Mouse (Mus musculus) lung, embryonic 16.5 days (tissue): ENCODE measurements around the gene Usp47. TPM values are rescaled to one million over a fixed set of nuclear protein-coding genes. Genes with fewer than 3 reads are reported as not detected.
"Not testable (repeated sequence)": the region's sequence is repeated elsewhere in the genome, so short reads cannot be mapped to it uniquely, and the experiment has no call there.

Source experiments
- ATAC-seq: fragments of 200-750 bp; cut with Nextera tagmentation; 2 replicates; pipeline ENCODE4 v1.8.0; 2017; ENCODE audit warnings: low read depth, mild to moderate bottlenecking, moderate library complexity
- H3K27ac ChIP-seq: fragments of 300-500 bp; sonication (generic); 2 replicates; pipeline ENCODE4 v1.5.1; 2014; ENCODE audit warnings: mild to moderate bottlenecking, control low read depth, low read length
- H3K27me3 ChIP-seq: fragments of 300-500 bp; sonication (generic); 2 replicates; pipeline ENCODE4 v1.6.1; 2014; ENCODE audit warnings: low read depth, low read length, mixed read lengths; ENCODE audit not compliant: control insufficient read depth, insufficient read depth
- H3K36me3 ChIP-seq: fragments of 300-500 bp; sonication (generic); 2 replicates; pipeline ENCODE4 v1.6.1; 2014; ENCODE audit warnings: low read length; ENCODE audit not compliant: control insufficient read depth, insufficient read depth
- H3K4me1 ChIP-seq: fragments of 300-500 bp; sonication (generic); replicated peaks from 2 replicates; pipeline ENCODE4 v1.6.1; 2014; ENCODE audit warnings: low read length, mixed read lengths; ENCODE audit not compliant: control insufficient read depth, insufficient read depth
- H3K4me2 ChIP-seq: fragments of 300-500 bp; sonication (generic); 2 replicates; pipeline ENCODE4 v1.6.1; 2014; ENCODE audit warnings: low read depth, low read length, control low read depth
- H3K4me3 ChIP-seq: fragments of 300-500 bp; sonication (generic); 2 replicates; pipeline ENCODE4 v1.5.1; 2014; ENCODE audit warnings: mild to moderate bottlenecking, low read length, control low read depth
- H3K9ac ChIP-seq: fragments of 300-500 bp; sonication (generic); 2 replicates; pipeline ENCODE4 v1.6.1; 2014; ENCODE audit warnings: low read length, control low read depth
- H3K9me3 ChIP-seq: fragments of 300-500 bp; sonication (generic); 2 replicates; pipeline ENCODE4 v1.6.1; 2016; ENCODE audit warnings: low read length; ENCODE audit not compliant: control insufficient read depth
- WGBS: fragments of 180-500 bp; shearing (Covaris S2); extraction: QIAGEN DNeasy Blood & Tissue Kit; methylation state at CpG from one replicate; pipeline ENCODE4 v1.1.7; 2014; 5-methylcytosine and 5-hydroxymethylcytosine counted together
- polyA plus RNA-seq: library from polyadenylated mRNA; unstranded; fragments of >200 nt; fragmentation: Nextera tagmentation; extraction: Ambion mirVana; gene quantifications from 2 replicates; pipeline ENCODE4 v1.2.1, GENCODE M21; 2015

Gene Usp47
- polyA plus RNA-seq, 1 experiment from 2014 or later = 71.5 TPM

GRCm38 (mm10) chr7:112053667-112054066 is 30.4 kb downstream of the Usp47 start:
- 89% methylated on average over 3 of the region's 3 CpGs for WGBS
- no peak for ATAC-seq
- no peak overlapping the region for H3K9ac ChIP-seq
- H3K27me3 ChIP-seq = no peaks in the 10 kb centered on the region
- no peaks in the 10 kb centered on the region for H3K9me3 ChIP-seq
- no peaks in the 10 kb centered on the region for H3K4me1 ChIP-seq
- no peak overlapping the region for H3K27ac ChIP-seq
- H3K4me2 ChIP-seq = no peak overlapping the region
- H3K36me3 ChIP-seq = peaks cover 9% of the 10 kb centered on the region
- no peak overlapping the region for H3K4me3 ChIP-seq

- no peaks in the 10 kb centered on the region for H3K4me1 ChIP-seq
- H3K4me3 ChIP-seq = no peak overlapping the region
- peak; percentile 49 for ATAC-seq
- no peak overlapping the region for H3K4me2 ChIP-seq
- H3K36me3 ChIP-seq = peaks cover 16% of the 10 kb centered on the region
- 58% methylated on average over 8 of the region's 8 CpGs for WGBS
- H3K9ac ChIP-seq = no peak overlapping the region
- H3K27me3 ChIP-seq = no peaks in the 10 kb centered on the region
- no peak overlapping the region for H3K27ac ChIP-seq
- no peaks in the 10 kb centered on the region for H3K9me3 ChIP-seq
Measured at GRCm38 (mm10) chr7:112055901-112056625, 32.8 kb downstream of the Usp47 start.

GRCm38 (mm10) chr7:112074868-112075267 is 51.6 kb downstream of the Usp47 start:
- H3K27ac ChIP-seq = no peak overlapping the region
- 74% methylated on average over 5 of the region's 5 CpGs for WGBS
- no peak for ATAC-seq
- peaks cover 16% of the 10 kb centered on the region for H3K36me3 ChIP-seq
- H3K4me3 ChIP-seq = no peak overlapping the region
- H3K27me3 ChIP-seq = no peaks in the 10 kb centered on the region
- H3K9ac ChIP-seq = no peak overlapping the region
- H3K4me1 ChIP-seq = no peaks in the 10 kb centered on the region
- H3K9me3 ChIP-seq = no peaks in the 10 kb centered on the region
- no peak overlapping the region for H3K4me2 ChIP-seq

GRCm38 (mm10) chr7:112082636-112083035 is 59.3 kb downstream of the Usp47 start:
- no peaks in the 10 kb centered on the region for H3K9me3 ChIP-seq
- H3K36me3 ChIP-seq = peaks cover 27% of the 10 kb centered on the region
- no peaks in the 10 kb centered on the region for H3K27me3 ChIP-seq
- H3K4me2 ChIP-seq = no peak overlapping the region
- no peak overlapping the region for H3K9ac ChIP-seq
- H3K4me1 ChIP-seq = no peaks in the 10 kb centered on the region
- 68% methylated on average over 1 of the region's 1 CpGs for WGBS
- no peak overlapping the region for H3K27ac ChIP-seq
- no peak overlapping the region for H3K4me3 ChIP-seq
- no peak for ATAC-seq

GRCm38 (mm10) chr7:112084222-112084621 is 60.9 kb downstream of the Usp47 start:
- H3K27me3 ChIP-seq = no peaks in the 10 kb centered on the region

GRCm38 (mm10) chr7:112085062-112085461 is 61.8 kb downstream of the Usp47 start:
- H3K4me3 ChIP-seq = no peak overlapping the region
- H3K27ac ChIP-seq = no peak overlapping the region
- peak; percentile 56; the same call in 1 of the 2 replicates for ATAC-seq
- no peaks in the 10 kb centered on the region for H3K9me3 ChIP-seq
- 37% methylated on average over 4 of the region's 4 CpGs for WGBS
- H3K4me2 ChIP-seq = no peak overlapping the region
- peaks cover 29% of the 10 kb centered on the region for H3K36me3 ChIP-seq
- H3K4me1 ChIP-seq = no peaks in the 10 kb centered on the region
- no peak overlapping the region for H3K9ac ChIP-seq
- no peaks in the 10 kb centered on the region for H3K27me3 ChIP-seq

More at GRCm38 (mm10) chr7:112084222-112084621, 60.9 kb downstream of the Usp47 start:
- Histone ChIP-seq H3K4me2 (no peak overlapping the region), H3K27ac (no peak overlapping the region), H3K36me3 (peaks cover 33% of the 10 kb centered on the region), H3K4me3 (no peak overlapping the region), H3K4me1 (no peaks in the 10 kb centered on the region), H3K9ac (no peak overlapping the region), H3K9me3 (no peaks in the 10 kb centered on the region)
- ATAC-seq = no peak
- WGBS = 81% methylated on average over 2 of the region's 2 CpGs

GRCm38 (mm10) chr7:112086186-112086585 is 62.9 kb downstream of the Usp47 start:
- 82% methylated on average over 2 of the region's 2 CpGs for WGBS
- Histone ChIP-seq H3K4me2 (no peak overlapping the region), H3K27ac (no peak overlapping the region), H3K27me3 (no peaks in the 10 kb centered on the region), H3K9ac (no peak overlapping the region), H3K36me3 (peaks cover 35% of the 10 kb centered on the region), H3K4me1 (no peaks in the 10 kb centered on the region), H3K4me3 (no peak overlapping the region), H3K9me3 (no peaks in the 10 kb centered on the region)
- no peak for ATAC-seq

GRCm38 (mm10) chr7:112094923-112095322 is 71.6 kb downstream of the Usp47 start:
- H3K9me3 ChIP-seq, H3K4me2 ChIP-seq, H3K27ac ChIP-seq, H3K9ac ChIP-seq, H3K4me1 ChIP-seq, H3K4me3 ChIP-seq, ATAC-seq, H3K27me3 ChIP-seq: not testable (repeated sequence)
- H3K36me3 ChIP-seq = peaks cover 47% of the 10 kb centered on the region
- 94% methylated on average over 4 of the region's 4 CpGs for WGBS

- Histone ChIP-seq H3K4me3 (no peak overlapping the region), H3K9me3 (no peaks in the 10 kb centered on the region), H3K4me1 (no peaks in the 10 kb centered on the region), H3K4me2 (no peak overlapping the region), H3K27me3 (no peaks in the 10 kb centered on the region), H3K27ac (no peak overlapping the region), H3K9ac (no peak overlapping the region), H3K36me3 (peaks cover 36% of the 10 kb centered on the region)
- ATAC-seq = no peak
- 92% methylated on average over 2 of the region's 2 CpGs for WGBS
Measured at GRCm38 (mm10) chr7:112100887-112101286, 77.6 kb downstream of the Usp47 start.
